Mouse (Mus musculus) hindbrain, embryonic 16.5 days (tissue): Measurements from ENCODE around the gene Armc5. TPM values are rescaled to one million over a fixed set of nuclear protein-coding genes. Genes with fewer than 3 reads are reported as not detected.

Experiments used
- ATAC-seq: fragments of 200-750 bp; cut with Nextera tagmentation; 2 replicates; pipeline ENCODE4 v1.8.0; 2017; ENCODE audit warnings: moderate TSS enrichment, moderate library complexity
- H3K27ac ChIP-seq: fragments of 300-500 bp; sonication (generic); 2 replicates; pipeline ENCODE4 v1.5.1; 2014; ENCODE audit warnings: low read depth, mild to moderate bottlenecking, control low read depth, low read length, moderate library complexity
- H3K27me3 ChIP-seq: fragments of 300-500 bp; sonication (generic); replicated peaks from 2 replicates; pipeline ENCODE4 v1.6.1; 2014; ENCODE audit warnings: low read length; ENCODE audit not compliant: control insufficient read depth, insufficient read depth
- H3K36me3 ChIP-seq: fragments of 300-500 bp; sonication (generic); 2 replicates; pipeline ENCODE4 v1.6.1; 2014; ENCODE audit warnings: mild to moderate bottlenecking, low read length, moderate library complexity, mixed read lengths; ENCODE audit not compliant: control insufficient read depth, insufficient read depth
- H3K4me1 ChIP-seq: fragments of 300-500 bp; sonication (generic); 2 replicates; pipeline ENCODE4 v1.6.1; 2014; ENCODE audit warnings: low read depth, low read length; ENCODE audit not compliant: control insufficient read depth, insufficient read depth
- H3K4me2 ChIP-seq: fragments of 300-500 bp; sonication (generic); 2 replicates; pipeline ENCODE4 v1.6.1; 2014; ENCODE audit warnings: mild to moderate bottlenecking, low read length, control low read depth, moderate library complexity
- H3K4me3 ChIP-seq: fragments of 300-500 bp; sonication (generic); 2 replicates; pipeline ENCODE4 v1.5.1; 2014; ENCODE audit warnings: mild to moderate bottlenecking, low read length, control low read depth, moderate library complexity
- H3K9ac ChIP-seq: fragments of 300-500 bp; sonication (generic); 2 replicates; pipeline ENCODE4 v1.6.1; 2014; ENCODE audit warnings: low read depth, mild to moderate bottlenecking, control low read depth, low read length, moderate library complexity
- H3K9me3 ChIP-seq: fragments of 300-500 bp; sonication (generic); 2 replicates; pipeline ENCODE4 v1.6.1; 2014; ENCODE audit warnings: mild to moderate bottlenecking, low read length, moderate library complexity; ENCODE audit not compliant: control insufficient read depth
- WGBS: fragments of 180-500 bp; shearing (Covaris S2); extraction: QIAGEN DNeasy Blood & Tissue Kit; methylation state at CpG from one replicate; pipeline ENCODE4 v1.1.7; 2014; 5-methylcytosine and 5-hydroxymethylcytosine counted together
- polyA plus RNA-seq: library from polyadenylated mRNA; unstranded; fragments of >200 nt; fragmentation: Nextera tagmentation; extraction: Ambion mirVana; gene quantifications from 2 replicates; pipeline ENCODE4 v1.2.1, GENCODE M21; 2015

Gene Armc5
- polyA plus RNA-seq, 1 experiment from 2014 or later = 12.0 TPM

DNA sequence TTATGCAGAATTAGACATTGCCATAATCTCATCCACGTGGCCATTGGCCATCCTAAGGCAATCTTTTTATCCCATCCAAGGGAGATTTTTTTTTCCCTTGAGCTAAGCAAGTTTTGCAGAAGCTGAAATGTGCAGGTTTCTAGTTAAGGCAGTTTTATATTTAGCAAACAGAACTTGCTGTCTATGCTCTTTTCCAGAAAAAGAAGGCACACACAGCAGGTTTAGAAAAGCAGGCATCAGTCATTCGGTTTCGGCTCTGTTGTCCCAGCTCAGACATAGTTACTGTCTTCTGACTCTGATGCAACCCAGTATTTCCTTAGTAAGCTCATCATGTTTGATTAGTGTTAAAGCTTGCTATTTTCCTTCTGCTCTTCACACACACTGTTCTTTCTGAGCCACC is 16.2 kb upstream of the Armc5 start:
- ATAC-seq = no peak
- Histone ChIP-seq H3K4me1 (no peaks in the 10 kb centered on the region), H3K4me3 (no peak overlapping the region), H3K27ac (no peak overlapping the region), H3K4me2 (no peak overlapping the region), H3K9ac (no peak overlapping the region), H3K9me3 (no peaks in the 10 kb centered on the region), H3K27me3 (no peaks in the 10 kb centered on the region), H3K36me3 (no peaks in the 10 kb centered on the region)
- 85% methylated on average over 3 of the region's 3 CpGs for WGBS

DNA sequence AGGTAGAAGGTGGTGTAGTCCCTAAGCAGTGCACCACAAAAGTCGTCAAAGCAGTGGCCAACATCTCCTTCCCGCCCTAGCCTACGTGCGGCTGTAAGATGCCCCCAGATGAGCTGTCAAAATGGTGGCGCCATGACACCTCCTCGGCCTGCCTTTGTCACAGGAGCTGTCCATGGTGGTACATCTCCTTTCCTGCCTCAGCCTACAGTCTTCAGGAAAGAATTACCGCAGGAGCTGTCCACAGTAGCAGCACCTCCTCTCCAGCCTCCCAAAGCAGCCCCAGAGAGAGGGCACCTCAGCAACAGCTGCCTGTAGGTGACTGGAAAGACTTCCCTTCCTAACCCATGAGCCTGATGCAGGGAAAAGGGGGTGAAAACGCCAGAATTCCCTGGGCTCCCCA is 5.4 kb upstream of the Armc5 start:
- H3K9ac ChIP-seq = no peak overlapping the region
- no peaks in the 10 kb centered on the region for H3K27me3 ChIP-seq
- no peak overlapping the region for H3K4me2 ChIP-seq
- no peak overlapping the region for H3K4me3 ChIP-seq
- no peaks in the 10 kb centered on the region for H3K9me3 ChIP-seq
- no peak overlapping the region for H3K27ac ChIP-seq
- no peaks in the 10 kb centered on the region for H3K36me3 ChIP-seq
- WGBS = 46% methylated on average over 8 of the region's 8 CpGs
- ATAC-seq = no peak
- H3K4me1 ChIP-seq = peaks cover 3% of the 10 kb centered on the region

DNA sequence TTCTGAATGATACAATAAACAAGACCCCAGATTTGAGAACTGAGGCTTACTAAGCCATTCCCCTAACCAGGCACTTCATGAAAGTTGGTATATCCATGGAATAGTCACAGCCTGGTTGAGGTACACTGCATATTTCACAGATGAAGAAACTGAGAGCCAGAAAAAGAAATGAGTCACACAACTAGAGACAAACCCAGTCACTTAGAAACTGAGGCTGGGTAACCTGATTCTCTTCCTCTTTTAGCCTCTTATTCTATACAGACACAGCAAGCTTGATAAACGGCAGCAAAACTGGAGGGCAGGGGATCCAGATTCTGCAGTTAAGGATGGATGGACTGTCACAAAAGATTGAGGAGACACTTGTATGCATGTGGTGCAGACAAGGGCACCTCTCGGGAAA is 2.3 kb upstream of the Armc5 start:
- Histone ChIP-seq H3K27me3 (no peaks in the 10 kb centered on the region), H3K4me2 (no peak overlapping the region), H3K27ac (no peak overlapping the region), H3K4me3 (no peak overlapping the region), H3K9ac (no peak overlapping the region), H3K9me3 (no peaks in the 10 kb centered on the region), H3K4me1 (peaks cover 15% of the 10 kb centered on the region), H3K36me3 (no peaks in the 10 kb centered on the region; the same call in 1 of the 2 replicates)
- ATAC-seq = no peak
- 94% methylated on average over 2 of the region's 2 CpGs for WGBS

DNA sequence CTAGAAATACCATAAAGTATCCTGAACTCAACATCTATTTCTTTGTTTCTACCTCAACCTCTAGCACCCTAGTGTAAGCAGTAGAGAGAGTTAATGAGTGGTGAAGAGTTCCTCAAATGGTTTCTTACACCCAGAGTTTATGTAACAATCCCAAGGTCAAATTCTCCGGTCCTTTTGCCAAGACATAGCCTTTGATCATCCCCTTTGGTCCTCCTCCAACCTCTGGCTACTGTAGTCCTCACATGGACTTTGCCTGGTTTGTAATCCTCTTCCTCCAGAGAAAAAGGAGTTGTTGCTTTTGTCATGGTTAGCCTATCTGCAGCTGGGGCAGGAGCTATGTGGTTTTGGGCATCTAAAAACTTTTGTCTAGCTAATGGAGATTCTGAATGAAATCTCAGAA is 1.7 kb upstream of the Armc5 start:
- 96% methylated on average over 1 of the region's 1 CpGs for WGBS
- no peak overlapping the region for H3K4me2 ChIP-seq
- H3K36me3 ChIP-seq = peaks cover 5% of the 10 kb centered on the region; the same call in 1 of the 2 replicates
- H3K4me1 ChIP-seq = peaks cover 20% of the 10 kb centered on the region
- no peak overlapping the region for H3K4me3 ChIP-seq
- H3K9ac ChIP-seq = no peak overlapping the region
- ATAC-seq = no peak
- H3K9me3 ChIP-seq = no peaks in the 10 kb centered on the region
- H3K27ac ChIP-seq = no peak overlapping the region
- no peaks in the 10 kb centered on the region for H3K27me3 ChIP-seq

DNA sequence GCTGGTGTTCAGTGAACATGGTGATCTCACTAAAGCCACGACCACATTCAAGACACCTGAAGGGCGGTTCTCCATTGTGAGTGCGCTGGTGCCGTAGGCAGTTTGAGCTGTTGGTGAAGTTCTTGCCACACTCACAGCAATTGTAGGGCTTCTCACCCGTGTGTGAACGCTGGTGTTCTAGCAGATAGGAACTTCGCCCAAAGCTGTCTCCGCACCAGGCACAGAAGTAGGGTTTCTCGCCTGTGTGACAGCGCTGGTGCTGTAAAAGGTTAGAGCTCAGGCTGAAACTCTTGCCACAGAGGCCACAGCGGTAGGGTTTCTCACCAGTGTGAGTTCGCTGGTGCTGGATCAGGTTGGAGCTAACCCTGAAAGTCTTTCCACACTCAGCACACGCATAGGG is 716 bp upstream of the Armc5 start:
- Histone ChIP-seq H3K4me2 (no peak overlapping the region), H3K27ac (peak overlapping the region; percentile 99; the same call in 1 of the 2 replicates), H3K4me1 (peaks cover 24% of the 10 kb centered on the region), H3K27me3 (no peaks in the 10 kb centered on the region), H3K9me3 (no peaks in the 10 kb centered on the region), H3K9ac (0 out of 2 replicates have a peak overlapping the region, but pooled peaks have one; percentile 4), H3K36me3 (peaks cover 7% of the 10 kb centered on the region; the same call in 1 of the 2 replicates), H3K4me3 (no peak overlapping the region)
- 95% methylated on average over 13 of the region's 13 CpGs for WGBS
- ATAC-seq = no peak

DNA sequence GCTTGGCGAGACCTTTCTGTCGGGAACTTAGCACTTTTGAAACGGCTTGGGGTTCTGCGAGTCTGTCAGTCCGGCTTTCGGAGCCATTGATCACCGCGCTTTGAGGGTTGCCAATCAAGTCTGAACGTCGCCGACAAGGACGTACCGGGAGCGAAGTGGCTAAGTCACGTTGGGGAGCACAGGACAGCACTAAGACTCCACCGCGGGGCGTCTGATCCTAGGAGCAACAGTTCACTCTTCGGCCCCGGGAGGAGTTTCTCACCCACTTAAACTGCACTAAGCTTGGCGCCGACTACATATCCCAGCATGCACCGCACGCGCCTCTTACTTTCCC is 418 bp downstream of the Armc5 start:
- no peaks in the 10 kb centered on the region for H3K27me3 ChIP-seq
- H3K4me2 ChIP-seq = peak overlapping the region; percentile 91
- H3K4me3 ChIP-seq = peak overlapping the region; percentile 78
- H3K9me3 ChIP-seq = no peaks in the 10 kb centered on the region
- ATAC-seq = no peak
- H3K36me3 ChIP-seq = peaks cover 9% of the 10 kb centered on the region; the same call in 1 of the 2 replicates
- peaks cover 24% of the 10 kb centered on the region for H3K4me1 ChIP-seq
- WGBS = 0% methylated on average over 24 of the region's 25 CpGs
- H3K9ac ChIP-seq = peak overlapping the region; percentile 91
- H3K27ac ChIP-seq = peak overlapping the region; percentile 99

DNA sequence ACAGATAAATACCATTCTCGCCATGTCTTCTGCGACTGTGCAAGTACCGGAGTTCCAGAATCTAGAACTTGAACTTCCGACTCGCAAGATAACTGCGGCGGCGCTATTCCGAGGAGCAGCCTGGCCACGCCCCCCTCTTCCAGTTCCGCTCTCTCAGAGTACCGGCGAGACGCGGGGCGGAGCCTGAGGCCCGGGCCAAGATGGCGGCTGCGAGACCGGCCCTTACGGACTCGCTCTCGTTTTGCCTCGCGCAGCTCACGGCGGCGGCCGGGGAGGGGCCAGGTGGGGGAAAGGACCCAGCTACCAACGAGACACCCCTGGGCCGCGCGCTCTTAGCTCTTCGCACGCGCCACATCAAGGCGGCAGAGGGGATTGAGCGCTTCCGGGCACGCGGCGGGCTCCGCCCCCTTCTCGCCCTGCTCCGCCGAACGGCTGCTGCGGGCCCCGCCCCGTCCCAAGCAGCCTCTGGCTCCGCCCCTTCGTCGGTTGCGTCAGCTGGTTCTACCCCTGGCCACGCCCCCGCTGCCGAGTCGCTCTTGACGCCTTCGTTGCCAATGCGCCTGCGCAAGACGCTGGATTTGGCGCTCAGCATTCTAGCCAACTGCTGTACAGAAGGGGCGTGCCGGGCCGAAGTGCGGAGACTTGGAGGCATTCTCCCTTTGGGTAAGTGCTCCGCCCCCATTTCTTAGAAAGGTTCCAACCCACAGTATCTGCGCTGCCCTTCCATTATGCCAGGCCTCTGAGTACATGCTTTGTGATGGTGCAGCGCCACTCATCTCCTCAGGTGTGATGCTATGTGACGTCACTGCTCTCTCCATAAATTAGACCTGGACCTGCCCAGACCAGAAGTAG is 1.0 kb downstream of the Armc5 start, which contains the start of gene 9130023H24Rik:
TSS of gene 9130023H24Rik (minus strand) at position 105 of the 852 bp plus-strand sequence.
- no peaks in the 10 kb centered on the region for H3K9me3 ChIP-seq
- H3K4me2 ChIP-seq = peak within 1 kb of the TSS; percentile 91
- H3K9ac ChIP-seq = peak within 1 kb of the TSS; percentile 91
- no peaks in the 10 kb centered on the region for H3K27me3 ChIP-seq
- H3K4me3 ChIP-seq = peak within 1 kb of the TSS; percentile 78
- peaks cover 24% of the 10 kb centered on the region for H3K4me1 ChIP-seq
- peak within 1 kb of the TSS; percentile 99 for H3K27ac ChIP-seq
- peak; percentile 94 for ATAC-seq
- WGBS = under 1% methylated on average over 65 of the region's 72 CpGs
- peaks cover 13% of the 10 kb centered on the region; the same call in 1 of the 2 replicates for H3K36me3 ChIP-seq

DNA sequence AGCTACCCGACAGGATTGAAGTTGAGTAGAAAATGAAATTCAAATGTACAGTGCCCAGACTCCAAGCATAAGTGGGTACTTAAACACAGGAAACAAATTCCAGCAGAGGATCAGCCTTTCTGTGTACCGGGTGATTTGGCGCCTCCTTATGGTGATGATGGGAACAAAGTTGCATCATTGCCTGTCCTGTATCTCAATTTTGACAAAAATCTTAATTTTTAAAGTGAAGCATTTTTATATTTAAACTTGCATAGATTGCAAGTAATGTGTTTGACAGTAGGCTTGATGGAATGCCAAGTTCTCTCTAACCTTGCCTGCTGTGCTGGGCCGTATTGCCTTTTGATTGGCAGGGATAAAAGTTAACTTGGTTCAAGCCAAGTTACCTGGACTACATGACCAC is 1.8 kb downstream of the Armc5 start:
- H3K9me3 ChIP-seq = no peaks in the 10 kb centered on the region
- H3K4me2 ChIP-seq = peak overlapping the region; percentile 78
- no peak overlapping the region; the same call in 1 of the 2 replicates for H3K9ac ChIP-seq
- ATAC-seq = no peak
- H3K4me1 ChIP-seq = peaks cover 24% of the 10 kb centered on the region
- H3K27ac ChIP-seq = peak overlapping the region; percentile 99
- WGBS = 24% methylated on average over 4 of the region's 4 CpGs
- H3K36me3 ChIP-seq = peaks cover 13% of the 10 kb centered on the region; the same call in 1 of the 2 replicates
- H3K4me3 ChIP-seq = peak overlapping the region; percentile 78
- no peaks in the 10 kb centered on the region for H3K27me3 ChIP-seq

DNA sequence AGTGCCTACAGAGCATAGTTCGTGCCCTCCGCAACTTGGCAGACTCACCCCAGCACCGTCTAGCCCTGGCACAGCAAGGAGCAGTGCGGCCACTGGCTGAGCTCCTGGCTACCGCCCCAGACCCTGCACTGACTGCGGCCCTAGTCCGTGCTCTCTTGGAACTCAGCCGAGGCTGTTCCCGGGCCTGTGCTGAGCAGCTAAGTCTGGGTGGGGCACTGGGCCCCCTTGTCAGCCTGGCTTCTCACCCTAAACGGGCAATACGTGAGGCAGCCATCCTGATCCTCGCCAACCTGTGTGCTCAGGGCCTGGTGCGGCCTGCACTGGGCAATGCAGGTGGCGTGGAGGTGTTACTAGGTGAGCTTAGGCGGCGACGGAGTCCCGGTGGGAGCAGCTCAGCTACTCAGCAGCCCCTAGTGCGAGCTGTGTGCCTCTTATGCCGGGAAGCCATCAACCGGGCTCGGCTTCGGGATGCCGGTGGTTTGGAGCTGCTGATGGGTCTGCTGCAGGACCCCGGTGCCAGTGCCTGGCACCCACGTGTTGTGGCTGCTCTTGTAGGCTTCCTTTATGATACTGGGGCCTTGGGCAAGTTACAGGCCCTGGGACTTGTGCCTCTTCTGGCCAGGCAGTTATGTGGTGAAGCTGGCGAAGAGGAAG is 3.1 kb downstream of the Armc5 start:
- Histone ChIP-seq H3K27me3 (no peaks in the 10 kb centered on the region), H3K4me1 (peaks cover 24% of the 10 kb centered on the region), H3K4me3 (no peak overlapping the region), H3K9me3 (no peaks in the 10 kb centered on the region), H3K27ac (no peak overlapping the region), H3K36me3 (peaks cover 15% of the 10 kb centered on the region), H3K9ac (peak overlapping the region; percentile 35), H3K4me2 (no peak overlapping the region)
- 90% methylated on average over 27 of the region's 27 CpGs for WGBS
- ATAC-seq = no peak
